Mouse (Mus musculus): ENCODE data around the gene Nck2.

DNA sequence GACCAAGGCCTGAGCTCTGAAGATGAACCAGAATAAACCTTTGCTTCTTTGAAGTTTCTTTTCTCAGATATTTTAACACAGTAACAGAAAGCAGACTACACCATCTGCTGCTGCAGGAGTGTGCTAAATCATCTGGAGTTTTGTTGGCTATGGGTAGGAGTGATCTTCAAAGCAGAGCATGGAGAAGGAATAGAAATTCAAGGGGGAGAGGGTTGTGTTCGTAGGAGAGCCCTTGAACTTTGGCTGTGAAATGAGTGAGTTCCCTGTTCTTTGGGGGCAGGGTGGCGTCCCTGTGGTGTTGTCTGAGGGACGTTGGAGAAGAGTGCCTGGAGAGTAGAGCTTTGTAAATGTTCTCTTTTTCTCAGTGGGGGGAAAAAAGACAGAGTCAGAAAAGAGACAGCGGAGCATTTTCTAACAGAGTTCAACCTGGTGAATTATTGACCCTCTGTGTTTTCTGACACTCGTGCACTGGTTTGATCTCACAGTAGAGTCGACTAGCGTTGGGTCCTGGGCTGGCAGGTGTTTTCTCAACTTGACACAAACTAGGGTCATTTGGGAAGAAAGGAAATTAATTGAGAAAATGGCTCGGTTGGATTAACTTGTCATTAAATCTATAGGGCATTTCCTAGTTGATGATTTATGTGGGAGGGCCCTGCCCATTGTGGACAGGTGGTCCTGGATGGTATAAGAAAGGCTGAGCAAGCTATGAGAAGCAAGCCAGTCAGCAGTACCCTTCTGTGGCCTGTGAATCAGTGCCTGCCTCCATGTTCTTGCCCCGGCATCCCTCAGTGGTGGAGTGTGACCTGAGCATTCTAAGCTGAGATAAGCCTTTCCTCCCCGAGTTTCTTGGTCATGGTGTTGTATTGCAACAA, 57.8 kb downstream of the Nck2 start:
- no peak for TF ChIP-seq CTCF (IDR thresholded peaks at IDR 0.05; ENCODE audit: low read depth)
- TF ChIP-seq EP300 (IDR thresholded peaks at IDR 0.05; ENCODE audit: low read depth): no peak
